Mouse (Mus musculus) embryo, embryonic 9.5 days (tissue): ENCODE results near the gene Nmd3.

Experiments used
- DNase-seq: peaks from one replicate; pipeline ENCODE4 v3.0.0-alpha.2; 2017; ENCODE audit errors: extremely low spot score

The Nmd3 gene

DNA sequence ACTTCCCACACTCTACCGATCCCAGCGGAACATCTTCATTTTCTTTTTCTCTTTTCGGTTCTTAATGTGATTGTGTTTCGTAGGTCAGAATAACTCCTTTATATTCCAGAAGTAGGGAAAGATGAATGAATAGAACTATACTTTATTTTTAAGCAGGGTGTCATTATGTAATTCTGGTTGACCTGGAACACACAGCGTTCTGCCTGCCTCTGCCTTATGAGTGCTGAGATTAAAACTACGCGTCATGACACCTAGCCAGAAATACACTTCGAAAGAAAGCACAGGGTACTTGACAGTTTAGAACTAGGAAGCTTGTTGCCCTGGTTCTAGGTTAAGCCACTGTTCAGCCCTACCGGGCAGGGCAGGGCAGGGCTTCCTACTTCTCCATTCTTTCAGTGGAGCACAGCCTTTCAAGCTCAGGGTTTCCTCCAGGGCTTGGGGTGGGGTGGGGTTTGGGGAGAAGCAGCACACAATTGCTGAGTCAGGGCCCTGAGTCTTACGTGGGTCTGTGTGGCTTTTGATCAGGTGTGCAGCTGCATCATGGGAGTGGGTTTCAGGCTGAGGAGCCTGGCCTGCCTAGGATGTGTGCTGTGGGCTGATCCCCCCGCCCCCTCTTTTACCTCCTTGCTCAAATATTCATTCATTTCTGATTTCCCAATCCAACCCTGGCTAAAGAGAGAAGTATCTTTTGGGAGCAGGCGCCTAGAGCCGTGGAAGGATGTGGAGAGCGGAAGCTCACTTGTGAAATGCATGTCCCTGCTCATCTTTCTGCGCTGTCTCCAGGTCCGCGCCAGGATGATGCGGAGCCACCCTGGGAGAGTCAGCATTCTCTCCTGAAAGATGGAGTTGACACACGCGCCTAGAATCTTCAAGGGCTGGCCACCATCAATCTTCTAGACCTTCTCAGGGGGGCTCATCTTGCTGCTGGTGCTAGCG is 42.1 kb downstream of the Nmd3 start:
- DNase-seq: no peak

DNA sequence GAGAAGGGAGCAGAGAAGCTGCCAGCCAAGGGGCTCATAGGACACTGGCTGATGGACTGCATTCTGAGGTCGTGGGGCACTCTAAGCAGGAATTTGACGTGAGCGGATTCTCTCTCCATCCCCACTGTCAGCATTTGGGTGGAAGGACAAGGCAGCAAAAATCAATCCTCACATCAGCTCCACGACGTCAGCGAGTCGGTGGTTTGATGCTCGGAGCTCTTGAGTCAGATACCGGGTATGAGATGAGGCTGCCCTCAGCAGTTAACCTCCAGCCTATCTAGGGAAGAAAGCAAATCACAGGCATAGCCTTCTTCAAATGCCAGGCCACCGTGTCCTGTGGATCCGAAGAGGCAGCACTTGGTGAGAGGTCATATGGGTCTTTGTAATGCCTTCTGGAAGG is 43.4 kb downstream of the Nmd3 start:
- no peak for DNase-seq

DNA sequence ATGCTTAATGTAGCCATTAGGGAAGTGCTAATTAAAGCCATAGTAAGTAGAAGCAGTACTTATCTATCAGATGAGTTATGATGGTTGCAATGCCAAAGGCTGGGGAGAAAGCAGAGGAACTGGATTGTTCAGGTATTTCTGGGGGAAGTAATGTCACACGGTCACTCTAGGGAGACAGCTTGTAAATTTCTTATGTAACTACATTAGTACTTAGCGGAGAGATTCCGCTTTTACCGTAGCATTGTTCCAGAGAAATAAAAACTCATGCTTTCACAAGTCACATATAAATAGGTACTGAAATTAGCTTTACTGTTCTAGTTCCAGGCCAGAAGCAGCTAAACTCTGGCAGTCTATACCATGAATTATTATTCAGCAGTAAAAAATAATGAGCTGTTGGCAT is 47.4 kb downstream of the Nmd3 start:
- no peak for DNase-seq

DNA sequence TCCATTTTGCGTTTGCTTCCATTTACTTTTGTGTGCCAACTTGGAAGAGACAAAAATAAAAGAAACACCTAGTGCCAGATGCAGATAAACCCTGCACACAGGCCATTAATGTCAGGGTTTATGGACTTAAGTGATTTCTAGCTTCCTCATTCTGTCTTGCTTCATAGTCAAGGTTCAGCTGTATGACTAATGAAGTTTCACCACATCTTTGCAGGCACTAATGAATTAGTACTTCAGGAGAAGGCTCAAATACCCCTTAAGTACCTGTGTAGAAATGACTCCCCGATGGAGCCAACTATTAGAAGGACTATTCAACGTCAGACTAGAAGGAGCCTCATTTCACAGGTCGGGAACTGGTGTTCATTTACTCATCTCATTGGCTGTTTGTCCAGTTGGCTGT is 51.6 kb downstream of the Nmd3 start:
- no peak for DNase-seq

DNA sequence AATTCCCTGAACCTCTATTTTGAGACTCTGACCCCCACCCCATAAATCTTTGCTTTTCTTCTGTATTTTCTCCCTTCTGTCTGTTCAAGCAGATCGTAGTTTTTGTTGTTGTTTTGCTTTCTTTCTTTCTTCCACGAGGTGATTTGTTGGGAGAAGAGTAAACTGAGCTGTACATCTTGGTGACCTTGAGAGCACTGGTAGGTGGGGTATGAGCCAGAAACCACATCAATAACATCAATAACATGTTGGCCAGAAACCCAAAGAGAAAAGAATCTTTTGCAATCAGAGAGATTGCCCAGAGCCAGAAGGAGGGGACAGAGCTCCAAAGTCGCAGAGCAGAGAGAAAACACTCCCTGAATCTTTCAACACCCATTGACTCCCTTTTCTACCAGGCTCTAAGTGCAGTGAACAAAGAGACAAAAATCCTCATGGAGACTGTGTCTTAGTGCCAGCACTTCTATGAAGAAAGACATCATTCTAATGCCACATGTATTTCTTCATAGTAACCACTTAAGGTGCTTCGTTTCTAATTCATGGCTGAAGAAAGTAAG is 57.5 kb downstream of the Nmd3 start:
- no peak for DNase-seq

DNA sequence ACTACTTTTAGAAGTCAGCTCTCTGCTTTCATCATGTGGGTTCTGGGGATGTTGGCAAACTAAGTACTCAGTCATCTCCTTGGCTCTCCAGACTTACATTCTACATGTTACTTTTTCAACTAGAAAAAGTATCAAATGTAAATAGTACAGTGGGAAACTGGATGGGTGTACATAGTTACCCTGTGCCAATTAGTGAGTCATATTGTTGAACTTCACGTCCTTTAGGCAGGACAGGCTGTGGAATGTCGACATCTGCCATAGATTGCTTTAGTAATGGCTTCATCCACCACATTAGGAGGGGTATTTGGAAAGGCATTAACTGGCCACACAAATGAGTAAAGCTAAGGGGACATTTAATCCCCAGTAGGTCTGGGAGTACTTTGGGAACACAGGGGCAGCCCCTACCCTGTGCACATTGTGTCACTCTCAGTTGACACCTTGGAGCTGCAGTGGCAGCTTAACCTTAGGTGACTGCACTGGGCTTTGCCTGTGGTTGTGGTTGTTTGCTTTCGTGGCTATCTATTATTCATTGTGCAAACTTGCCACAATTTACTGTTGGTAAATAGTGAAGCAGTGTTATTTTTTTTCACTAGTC is 71.1 kb downstream of the Nmd3 start:
- DNase-seq: no peak

DNA sequence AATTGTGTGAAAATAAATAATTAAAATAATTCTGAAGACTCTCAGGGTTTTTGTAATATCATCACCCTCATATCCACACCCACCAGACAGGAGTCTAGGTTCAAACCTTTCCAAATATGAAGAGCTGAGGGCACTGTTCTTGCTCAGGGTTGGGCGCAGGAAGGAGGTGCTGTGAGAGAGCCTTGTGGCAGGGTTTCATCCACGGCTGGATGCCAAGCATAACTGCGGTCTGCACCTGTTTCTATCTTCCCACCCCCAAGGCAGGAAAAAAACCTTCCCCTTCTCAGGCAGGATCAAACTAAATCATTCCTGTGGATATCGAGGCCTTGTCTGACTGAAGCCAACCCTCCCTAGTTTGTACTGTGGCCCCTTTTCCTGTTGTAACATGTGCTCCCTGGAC is 75.7 kb downstream of the Nmd3 start:
- no peak for DNase-seq

DNA sequence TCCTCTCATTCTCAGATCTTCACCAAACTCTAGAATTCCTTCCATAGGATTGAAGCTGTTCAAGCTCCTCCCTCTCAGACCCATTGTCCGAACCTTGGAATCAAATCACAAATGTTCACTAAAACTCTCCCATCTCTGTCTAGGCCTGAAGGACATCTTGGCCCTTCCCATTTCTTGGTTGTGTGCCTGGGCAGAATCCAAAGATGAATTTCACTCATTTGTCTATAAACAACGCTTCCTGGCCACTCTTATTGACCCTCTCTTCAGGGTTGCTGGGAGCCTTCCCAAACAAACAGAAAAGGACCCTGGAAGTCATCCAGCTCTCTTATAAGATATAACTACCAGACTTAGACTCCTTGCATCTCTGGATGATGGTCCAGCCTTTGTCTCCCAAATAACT is 76.2 kb downstream of the Nmd3 start:
- DNase-seq: no peak

DNA sequence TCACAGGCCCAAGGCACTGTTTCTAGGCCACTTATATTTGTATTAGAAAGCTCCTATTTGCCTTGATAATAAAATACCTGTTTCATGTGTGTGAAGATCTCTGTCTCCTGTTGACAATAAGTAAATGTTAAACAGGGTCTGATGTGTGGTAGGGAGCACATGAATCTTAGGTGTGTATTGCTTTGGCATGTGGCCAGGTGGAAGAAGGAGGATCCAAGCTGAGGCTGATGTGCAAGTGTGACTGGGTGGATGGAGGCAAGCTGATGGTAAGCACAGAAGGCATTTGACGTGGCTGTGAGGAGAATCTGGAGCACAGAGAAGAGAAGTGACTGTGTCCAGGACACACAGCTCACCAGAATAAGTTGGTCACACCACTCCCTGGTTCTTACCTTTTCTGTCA is 77.3 kb downstream of the Nmd3 start:
- no peak for DNase-seq

DNA sequence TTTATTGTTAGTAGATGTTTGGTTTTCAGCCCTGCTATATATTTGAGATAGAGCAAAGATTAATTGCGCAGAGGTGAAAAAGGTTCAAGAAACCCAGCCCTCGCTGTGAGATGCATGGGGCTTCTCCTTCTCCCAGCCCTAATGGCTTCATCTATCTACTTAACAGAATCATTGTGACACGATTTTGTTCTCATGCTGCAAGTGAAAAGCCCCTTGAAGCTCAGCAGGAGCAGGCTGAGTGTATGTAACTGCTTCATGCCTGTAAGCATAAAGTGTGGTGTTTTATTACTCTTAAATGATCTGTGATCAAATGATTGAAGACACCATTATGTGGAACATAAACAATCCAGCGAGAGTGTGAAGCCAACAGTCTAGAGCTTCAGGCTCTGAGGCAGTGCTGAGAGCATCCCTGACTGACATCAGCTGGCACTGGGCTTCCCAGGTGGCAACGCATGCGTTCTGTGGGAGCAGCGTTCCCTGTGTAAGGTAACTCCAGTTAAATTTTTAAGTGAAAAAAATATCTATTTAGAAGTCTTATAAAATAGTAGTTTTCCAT is 79.1 kb downstream of the Nmd3 start:
- no peak for DNase-seq

DNA sequence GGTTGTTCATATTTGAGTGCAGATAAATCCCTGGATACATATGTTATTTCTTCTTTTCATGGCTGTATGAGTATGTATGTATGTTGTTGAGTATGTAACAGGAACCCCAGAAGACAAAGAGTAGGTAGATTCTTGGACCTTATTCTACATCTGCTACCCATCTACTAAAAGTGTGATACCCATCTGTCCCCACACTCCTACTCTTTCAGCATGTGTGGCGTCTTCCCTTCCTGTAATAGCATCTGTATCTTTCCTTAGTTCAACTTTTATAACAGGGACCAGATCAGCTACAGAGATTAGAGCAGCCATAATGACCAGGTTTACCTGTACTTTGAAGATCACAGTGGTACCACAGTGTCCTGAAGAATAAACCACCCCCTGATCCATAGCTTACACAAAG is 81.4 kb downstream of the Nmd3 start:
- no peak for DNase-seq
